Mouse (Mus musculus) fat pad, adult 2 months (tissue): ENCODE measurements around the gene Sumo1.

ENCODE experiments used
- DNase-seq: peaks from one replicate; pipeline ENCODE4 v3.0.0-alpha.2; 2011; ENCODE audit warnings: low read depth, low spot score; ENCODE audit errors: extremely low read depth

Gene Sumo1

DNA sequence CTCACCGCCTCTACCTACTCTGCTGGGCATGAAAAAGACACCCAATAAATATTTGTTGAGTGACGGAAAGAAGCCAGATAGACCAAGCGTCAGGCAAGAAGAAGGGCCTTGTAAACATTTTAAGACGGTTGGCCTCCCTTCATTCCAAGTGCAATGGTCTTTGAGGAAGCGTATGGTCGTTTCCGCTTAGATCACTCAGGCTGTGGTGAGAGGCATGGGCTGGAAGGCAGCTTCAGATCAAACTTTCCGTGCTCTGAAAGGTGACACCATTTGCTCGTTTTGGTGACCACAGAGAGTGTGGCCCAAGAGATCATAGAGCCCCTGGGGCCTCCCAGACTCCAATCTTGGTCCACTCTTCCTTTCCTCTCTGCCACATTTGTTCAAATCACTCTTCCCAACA, 75.0 kb downstream of the Sumo1 start:
- DNase-seq = no peak

DNA sequence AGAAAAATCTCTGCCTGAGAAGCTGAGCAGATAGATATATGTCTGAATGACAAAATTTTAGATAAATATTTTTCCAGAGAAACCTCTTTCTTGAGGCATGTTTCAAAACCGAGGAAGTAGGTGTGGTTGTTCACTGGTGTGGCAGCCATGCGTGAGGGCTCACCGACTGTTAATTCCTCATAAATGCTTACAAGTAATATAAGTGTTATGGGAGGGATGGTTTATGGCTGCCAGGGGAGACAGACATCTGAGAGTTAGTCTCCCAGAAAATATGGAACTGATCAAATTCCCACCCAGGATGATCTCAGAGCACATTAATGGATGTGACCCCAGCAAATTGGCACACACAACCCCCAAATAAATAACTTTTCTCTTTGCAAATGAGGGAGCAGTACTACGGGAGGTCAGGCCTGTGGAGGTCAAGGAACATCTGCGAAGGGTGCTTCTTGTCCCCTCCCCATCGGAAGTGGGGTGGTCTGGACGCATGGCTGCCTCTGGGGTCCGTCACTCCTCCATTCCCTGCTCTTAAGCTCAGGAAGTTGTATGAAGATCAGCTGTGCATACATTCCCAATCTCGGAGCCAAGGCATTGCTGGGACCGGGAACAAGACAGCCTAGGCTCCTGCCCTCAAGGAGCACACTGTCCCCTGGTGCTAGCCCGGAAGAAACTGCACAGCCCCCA, 75.9 kb downstream of the Sumo1 start:
- no peak for DNase-seq

DNA sequence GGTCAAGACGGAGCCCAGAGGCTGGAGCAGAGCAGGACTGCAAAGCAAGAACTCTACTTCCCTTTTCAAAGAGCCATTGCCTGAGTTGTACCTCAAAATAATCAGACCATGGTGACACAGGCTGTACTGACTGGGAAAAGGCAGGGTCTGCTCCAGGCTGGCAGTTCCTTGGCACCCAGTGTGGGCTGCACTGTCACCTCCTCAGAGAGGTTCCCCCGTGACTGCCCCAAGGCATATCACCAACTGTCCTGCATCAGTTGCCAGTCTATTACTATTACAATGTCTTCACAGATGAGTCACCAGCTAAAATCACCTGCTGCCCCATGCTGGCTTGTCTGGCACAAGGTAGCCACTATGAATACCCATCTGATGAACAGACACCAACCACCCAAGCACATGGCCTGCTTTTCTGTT, 77.0 kb downstream of the Sumo1 start:
- DNase-seq = no peak

DNA sequence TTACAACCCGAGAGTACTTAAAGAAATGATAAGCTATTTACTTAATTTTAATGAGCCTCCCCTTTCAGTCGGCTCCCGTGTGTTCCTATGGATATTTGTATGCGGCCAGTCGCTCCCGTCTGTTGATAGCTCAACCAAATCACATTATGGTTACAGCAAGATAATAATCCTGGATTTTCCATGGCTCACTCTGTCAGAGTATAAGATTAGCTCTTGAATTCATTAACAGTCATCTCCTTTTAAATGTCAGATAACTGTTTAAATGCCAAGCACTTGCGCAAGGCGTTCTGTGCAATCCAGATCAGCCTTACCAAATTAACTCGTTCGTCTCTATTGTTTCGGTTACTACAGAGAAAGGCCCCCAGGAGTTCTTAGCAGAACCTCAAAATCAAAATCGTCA, 77.8 kb downstream of the Sumo1 start:
- peak; percentile 61 for DNase-seq

DNA sequence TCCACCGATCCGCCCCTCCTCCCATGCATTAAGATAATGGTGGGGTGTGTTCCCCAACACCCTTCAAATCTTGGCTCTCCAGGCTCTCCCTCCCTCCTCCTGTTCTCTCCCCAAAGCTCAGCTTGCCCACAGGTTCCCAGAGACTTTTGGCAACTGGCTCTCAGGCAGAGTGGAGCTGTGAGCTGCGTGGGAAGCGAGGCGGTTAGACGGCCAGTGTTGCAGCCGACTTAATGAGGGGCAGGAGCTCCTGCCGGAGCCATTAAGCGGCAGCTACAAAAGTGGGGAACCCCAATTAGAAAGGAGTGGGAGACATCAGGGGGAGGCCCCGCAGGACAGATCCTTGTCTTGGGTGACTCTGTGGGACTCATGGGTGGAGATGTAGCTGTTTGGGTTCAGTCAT, 78.3 kb downstream of the Sumo1 start:
- DNase-seq = no peak

DNA sequence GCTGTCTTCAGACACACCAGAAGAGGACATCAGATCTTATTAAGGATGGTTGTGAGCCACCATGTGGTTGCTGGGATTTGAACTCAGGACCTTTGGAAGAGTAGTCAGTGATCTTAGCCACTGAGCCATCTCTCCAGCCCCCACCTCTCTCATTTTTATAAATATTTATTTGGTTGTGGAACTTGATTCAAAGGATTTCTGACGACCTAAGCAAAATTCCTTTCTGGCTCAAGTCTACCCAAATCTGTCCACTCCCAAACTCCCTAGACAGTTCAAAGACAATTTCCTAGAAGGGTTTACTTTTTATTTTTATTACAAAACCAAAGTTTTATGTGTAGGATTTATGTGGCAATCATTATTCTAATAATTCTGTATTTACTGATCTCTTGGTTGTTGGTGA, 81.4 kb downstream of the Sumo1 start:
- no peak for DNase-seq

DNA sequence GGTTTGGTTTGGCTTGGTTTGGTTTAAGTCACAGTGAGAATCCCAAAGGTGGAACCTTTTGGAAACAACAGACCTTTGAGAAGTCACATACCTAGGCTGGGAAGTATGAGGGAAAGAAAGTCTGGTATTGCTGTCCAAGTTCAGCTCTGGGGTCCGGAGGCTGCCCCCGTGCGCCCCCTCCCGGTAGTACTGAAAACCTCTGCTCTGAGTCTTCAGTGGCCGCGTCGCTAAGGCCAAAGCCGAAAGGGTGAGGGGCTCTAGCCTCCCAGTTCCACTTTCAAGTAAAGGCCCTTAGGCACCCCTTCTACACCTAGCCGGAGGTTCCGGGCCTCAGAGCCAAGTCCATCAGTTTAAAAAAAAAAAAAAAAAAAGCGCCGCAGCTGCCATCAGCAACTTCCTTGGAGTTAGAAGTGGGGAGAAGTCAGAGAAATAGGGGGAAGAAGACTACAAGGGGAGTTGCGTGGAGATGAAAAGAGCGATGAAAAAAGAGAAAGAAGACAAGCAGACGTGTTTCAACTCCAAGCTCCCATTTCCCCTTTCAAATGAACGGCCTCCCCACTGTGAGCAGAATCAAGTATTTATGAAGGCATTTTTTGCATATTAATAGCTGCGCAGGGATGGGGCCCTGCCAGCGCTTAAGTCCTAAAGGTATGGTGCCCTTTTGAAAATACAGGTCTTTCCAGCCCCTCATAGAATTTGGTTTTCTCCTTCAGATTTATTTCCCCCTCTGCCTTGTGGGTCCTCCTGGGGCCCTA, 85.8 kb downstream of the Sumo1 start:
- no peak for DNase-seq

DNA sequence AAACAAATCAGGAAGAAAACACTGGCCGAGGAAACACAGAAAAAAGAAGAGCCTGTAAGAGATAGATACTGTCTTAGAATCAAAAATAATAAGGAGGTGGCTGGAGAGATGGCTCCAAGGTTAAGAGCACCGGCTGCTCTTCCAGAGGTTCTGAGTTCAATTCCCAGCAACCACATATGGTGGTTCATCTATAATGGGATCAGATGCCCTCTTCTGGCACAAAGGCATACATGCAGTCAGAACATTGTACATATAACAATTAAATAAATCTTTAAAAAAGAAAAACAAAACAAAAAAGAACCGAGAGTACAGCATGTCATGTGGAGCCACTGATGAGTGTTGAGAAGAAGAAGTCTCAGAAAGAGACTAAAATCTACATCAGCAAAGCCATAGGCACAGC, 89.8 kb downstream of the Sumo1 start:
- DNase-seq = no peak

DNA sequence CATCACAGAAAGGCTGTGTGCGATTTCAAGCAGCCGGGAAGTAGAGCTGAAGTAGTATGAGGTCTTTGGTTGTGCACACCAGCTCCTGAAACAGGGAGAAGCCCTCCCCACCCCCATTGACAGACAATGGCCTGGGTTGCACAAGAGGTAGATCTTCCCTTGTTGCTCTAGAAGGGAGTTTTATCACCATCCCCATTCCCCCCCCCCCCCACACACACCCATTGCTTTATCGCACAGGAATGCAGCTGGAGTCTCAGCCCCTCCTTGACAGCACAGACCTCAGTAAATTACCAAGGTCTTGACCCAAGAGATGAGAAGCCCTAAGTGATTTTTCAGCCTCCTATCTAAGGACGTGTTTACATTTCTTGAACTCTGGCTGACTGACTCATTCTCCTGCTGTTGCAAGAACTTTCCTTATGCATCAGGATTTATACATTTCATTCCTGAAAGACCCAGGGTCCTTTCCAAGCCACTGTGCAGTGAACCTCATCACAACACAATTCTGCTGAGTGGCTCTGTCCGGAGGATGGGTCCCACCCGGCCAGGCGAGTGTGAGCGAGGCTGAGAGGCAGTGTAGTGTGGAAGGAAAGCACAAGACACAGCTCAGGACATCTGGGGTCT, 90.4 kb downstream of the Sumo1 start:
- DNase-seq = no peak

DNA sequence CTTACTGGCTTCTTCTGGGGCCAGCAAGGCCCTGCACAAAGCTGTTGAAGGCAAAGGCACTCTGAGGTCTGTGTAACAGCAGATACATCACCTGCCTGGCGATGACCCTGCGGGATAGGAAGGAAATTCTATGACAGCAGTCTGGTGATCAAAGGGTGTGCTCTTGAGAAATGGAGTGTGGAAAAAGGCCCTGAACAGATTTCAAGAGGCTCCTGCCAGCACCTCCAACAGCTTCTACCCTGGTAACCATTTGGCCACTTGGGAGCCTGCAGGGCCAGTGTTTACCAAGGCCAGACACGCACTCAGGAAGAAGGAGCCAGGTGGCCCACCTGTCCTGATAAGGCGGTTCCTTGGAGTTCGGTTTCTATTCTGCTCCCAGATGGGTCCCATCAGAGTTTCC, 91.3 kb downstream of the Sumo1 start:
- no peak for DNase-seq

DNA sequence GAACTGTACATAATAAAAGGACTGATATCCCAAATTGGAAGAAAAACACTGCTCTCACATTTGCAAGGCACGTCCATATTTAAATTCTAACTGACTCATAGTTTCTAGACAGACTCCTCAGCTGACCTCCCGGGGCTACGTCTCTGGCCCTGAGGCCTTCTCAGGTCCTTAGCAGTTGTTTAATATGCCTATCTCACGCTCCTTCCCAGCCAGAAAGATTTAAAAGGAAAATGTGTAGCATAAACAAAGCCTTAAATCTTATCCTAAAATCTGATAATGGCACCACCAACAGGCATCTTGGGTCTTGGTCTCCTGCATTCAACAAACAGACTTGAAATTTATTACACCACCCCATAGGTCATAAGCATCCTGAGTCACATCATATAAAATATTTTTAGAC, 91.9 kb downstream of the Sumo1 start:
- no peak for DNase-seq

DNA sequence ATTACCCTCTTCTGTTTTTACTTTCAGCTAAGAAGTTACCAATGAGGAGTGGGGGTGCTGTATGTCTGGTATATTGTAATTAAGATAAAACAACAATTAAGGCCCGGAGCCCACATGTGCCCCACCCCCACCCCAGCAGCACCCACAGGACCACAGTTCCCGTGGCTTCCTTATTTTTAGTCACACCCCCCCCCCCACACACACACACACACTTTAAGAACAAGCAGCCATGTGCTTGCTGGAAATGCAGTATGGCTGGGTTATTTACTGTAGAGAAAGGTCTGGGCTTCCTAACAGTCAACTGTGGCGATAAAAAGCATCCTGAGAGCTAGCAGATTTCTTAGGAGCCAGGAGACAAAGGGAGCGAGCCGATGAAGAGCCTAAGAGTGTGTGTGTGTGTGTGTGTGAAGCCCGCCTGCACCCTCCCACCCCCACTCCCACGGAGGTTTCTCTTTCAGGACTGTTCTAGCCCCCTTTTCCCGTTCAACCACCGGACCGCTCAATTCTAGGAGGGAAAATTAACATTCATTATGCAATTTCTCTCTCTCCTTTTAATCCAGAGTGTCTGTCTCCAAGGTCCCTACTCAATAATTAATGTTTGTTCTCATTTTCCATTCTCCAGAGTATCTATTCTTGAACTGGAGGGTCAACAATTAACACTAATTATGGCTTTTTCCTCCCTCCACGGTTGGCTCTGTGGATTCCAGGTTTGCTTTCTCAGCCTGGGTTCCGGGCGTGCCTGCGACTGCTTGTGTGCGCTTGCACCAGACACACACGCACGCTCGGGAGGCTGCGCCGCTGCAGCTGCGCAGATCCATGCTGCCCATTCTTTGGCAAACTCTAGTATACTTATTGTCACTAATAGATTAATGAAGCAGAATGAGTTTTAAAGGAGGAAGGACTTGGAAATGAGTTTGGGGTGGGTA, 96.1 kb downstream of the Sumo1 start:
- no peak for DNase-seq

DNA sequence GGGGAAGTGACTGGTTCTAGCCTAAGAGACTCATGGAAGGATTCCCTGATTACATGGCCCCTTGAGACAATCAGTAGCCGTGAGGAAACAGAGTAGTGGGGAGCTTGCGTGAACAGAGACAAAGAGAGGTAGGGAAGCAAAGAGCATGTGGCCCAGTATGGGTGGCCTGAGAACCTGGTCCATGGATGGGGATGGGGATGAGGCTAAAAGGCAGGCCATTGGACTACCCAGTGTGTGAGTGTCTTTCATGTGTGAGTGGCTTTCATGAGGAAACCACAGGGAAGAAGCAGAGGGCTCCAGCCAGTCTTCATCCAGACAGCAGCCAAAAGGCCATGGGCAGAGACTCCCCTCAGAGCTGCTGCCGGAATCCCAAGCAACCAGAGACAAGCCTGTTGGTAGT, 96.8 kb downstream of the Sumo1 start:
- no peak for DNase-seq

DNA sequence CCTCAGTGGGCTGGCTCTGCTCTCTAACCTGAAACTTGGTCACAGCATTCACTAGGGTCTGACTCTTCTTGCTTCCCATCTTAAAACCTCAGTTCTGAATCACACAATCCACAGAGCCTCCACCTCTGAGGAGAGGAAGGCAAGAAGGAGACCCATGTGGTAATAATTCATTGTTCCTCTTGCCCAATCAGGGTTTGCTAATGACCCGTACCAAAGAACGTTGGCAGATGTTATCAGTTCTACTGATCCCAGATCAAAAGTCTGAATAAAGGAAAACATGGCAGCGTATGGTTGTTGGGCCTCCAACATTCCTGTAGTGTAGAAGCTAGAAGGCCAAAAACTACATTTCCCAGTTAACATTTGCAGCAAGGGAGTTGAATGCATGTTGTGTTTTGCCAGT, 99.1 kb downstream of the Sumo1 start:
- peak; percentile 65 for DNase-seq

DNA sequence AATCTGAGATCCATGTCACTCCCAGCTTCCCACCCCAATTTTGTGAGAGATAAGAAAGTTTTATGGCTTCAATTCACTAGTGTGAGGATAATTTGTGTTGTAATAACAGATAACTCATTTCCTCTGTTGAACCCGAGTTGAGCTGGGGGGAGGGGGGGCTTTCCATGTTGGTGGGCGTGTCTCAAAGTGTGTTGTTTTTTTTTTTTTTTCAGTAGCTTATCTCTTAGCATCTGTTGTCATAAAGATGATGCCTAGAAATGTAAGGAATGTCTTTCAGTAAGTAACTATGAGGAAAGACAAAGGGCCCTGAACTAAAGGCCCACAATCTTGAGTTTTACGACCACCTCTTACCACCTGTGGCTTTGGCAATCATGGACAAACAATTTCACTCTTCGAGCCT, 99.9 kb downstream of the Sumo1 start:
- DNase-seq = no peak

DNA sequence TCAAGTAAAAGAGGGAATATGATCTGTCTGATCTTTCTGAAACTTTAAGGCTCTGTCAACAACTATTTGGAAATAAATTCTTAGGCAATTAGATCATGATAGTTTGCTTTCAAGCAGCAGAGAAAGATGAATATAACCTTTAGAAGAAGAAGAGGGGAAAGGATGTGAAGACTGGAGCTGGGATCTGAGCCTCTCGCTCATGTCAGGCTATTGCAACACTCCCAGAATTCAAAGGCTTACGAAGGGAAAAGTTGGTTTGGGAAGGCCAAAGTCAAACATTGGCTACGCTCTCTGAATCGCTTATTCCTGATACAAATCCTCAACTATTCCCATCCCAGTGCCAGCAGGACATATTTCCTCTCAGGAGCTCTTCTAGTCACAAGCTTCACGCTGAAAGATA, 101.3 kb downstream of the Sumo1 start:
- no peak for DNase-seq

DNA sequence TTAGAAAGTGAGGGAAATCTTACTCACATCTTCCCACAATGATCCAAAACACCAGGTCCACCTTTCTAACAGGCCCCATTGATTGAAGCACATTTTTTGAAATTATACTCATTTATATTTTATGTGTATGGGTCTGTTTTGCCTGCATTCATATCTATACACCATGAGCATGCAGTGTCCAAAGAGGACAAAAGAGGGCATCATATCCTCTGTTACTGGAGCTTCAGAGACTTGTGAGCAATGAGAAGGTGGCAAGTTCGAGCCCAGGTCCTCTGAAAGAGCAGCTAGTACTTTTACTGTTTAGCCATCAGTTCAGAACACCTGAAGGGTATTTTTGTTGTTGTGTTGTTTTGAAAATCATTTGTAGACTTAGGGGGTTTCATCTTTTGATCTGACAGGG, 102.4 kb downstream of the Sumo1 start:
- DNase-seq = no peak

DNA sequence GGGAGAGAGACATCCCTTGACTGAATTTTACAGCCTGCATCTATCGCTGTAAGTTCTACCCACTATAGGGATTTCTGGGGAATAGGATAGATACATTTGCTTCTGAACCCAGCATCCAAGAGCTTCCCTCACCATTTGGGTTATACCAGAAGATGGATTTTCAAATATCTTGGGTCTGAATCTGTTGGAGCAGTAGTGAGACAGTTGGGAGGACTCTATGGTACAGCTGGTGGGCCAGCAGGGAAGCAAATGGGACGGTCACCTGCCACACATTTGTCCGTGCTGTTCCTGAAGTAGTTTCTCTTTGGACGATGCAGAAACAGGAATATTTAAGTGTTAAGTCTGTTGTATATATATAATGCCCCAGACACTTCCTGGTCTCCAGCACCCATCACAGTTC, 103.1 kb downstream of the Sumo1 start:
- DNase-seq = no peak

DNA sequence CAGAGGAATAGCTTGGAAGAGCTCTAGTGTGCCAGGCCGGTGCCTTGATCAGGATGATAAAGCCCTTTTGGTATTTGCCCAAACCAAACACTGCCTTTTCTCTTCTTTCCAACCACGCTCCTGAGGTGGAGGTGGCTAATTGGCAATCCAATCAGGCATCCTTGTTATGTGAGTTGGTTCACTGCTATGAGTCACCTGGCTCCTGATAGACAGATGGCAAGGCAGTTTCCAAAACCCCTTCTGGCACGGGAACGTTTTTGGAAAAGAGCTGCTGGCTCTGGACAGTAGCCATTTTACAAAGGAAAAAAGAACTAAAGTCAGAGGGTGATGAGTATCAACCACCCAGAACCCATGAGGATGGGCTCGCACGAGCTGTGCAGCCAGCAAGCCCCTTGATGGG, 103.7 kb downstream of the Sumo1 start:
- peak; percentile 100 for DNase-seq

DNA sequence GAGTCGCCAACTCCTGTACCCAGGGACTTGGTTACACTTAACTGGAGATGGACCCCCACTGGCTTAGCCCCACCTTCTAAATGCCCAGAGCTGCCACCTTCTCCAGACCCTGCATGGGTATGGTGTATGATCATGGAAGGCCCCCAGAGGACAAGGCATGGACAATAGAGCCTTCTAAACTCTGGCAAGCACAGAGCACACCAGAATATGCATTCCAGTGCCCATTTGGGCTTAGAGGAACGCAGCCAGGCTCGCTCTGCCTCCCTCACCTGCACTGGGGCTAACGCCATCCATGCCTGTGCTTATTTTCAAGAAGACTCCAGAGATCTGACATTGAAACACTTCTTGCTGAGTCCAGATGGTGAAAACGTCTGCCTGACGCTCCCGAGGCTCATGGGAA, 104.4 kb downstream of the Sumo1 start:
- DNase-seq = no peak

DNA sequence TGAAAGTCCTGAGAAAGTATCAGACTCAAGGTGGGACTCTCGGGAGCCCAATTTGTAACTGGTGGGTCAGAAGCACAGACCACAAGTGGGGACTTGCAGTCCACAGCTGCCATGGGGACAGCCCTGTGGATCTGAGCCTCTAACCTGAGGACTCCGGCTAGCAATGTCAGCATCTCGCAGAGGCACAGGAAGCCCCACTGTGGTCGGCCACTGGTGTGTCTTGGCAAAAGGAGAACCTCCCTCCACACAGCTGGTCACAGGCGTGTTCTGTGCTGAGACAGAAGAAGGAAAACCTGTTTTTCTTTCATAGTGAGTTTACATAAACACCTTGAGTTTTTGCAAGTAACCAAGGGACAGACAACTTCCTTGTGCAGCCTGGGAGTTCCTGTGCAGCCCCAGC, 104.8 kb downstream of the Sumo1 start:
- no peak for DNase-seq
